Mouse (Mus musculus): ENCODE data around the gene Ttll11.

Ttll11 gene

DNA sequence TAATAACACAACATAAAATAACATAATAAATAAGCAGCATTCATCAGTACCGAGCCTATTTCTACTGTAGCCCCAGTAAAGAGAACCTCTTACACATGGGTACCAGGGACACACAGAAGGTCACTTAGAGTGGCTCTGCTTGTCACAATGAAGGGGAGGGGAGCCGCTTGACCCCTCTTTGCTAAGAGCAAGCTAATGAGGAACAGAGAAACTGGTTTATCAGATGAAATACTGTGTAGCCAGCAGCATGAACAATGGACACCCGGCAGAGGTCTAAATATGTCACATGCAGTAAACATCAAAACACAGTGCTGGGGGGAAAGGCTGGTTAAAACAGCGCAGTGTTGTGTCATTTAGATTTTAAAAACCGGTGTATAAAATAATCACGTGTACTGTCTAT, 121.4 kb downstream of the Ttll11 start:
- in situ Hi-C loops (cut with MboI, MseI), result no loop called here

DNA sequence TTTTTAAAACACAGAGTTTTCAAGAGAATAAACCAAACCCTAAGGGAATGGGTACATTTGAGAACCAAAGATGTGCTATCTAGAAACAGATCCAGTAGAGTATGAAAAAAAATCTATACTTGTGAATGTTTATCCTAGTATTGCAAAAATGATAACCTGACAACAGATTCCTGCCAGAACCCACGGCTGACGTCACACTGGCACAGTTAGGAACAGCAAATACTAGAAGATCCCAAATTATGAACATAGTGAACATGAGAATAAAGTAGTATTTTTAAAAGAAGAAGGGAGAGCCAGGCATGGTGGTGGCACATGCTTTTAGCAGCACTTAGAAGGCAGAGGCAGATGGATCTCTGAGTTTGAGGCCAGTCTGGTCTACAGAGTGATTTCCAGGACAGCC, 122.8 kb downstream of the Ttll11 start:
- in situ Hi-C loops (cut with MboI, MseI), result no loop called here

DNA sequence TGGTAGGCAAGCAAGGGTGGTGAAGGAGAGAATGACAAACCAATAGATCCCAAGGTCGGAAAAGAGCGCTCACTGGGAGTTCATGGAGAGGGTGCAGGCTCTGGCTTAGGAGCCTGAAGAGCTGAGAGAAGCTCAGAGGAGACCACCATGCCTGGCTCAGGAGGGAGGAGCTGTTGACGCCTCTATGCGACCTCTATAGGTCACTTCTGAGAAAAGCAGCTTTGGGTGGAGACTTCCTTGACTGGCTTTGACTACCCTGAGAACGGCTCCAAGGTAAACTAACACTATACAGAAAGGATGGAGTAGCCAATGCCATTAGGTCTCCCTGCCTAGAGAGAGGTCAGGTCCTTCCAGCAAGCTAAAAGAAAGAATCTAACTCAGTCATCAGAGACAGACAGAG, 124.8 kb downstream of the Ttll11 start:
- in situ Hi-C loops (cut with MboI, MseI), result no loop called here

DNA sequence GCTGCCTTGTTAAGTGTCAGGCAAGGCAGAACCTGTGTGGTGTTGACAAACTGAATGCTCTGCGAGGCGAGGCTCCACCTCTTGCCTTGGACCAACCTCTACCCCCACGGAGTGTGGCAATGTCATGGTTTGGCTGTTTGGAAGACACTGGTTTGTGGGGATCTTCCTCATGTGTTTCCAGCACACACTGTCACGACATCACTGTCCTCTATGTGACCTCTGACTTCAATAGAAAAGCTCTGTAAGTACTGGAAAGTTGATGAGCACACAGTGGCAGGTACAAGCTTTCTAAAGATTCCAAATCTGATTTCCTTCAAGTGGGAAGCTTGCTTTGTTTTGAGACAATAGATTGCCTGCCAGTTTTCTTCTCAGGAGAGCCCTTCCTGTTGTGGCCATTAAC, 126.7 kb downstream of the Ttll11 start:
- in situ Hi-C loops (cut with MboI, MseI), result no loop called here

DNA sequence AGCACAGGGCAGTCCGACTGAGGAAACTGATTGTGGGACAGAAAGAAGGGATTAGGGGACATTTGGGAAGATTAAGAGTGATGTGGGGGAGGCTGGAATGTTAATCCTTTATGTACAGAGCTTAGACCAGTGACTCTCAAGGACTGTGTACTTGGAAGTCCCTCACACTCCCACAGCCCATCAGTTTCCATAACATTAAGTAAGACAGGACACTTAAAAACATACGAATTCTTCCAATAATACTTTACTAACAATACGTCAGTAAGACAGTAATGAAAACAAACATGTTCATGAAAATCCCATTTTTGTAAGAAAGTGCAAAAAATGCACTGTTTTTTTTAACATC, 127.6 kb downstream of the Ttll11 start:
- in situ Hi-C loops (cut with MboI, MseI), result no loop called here

DNA sequence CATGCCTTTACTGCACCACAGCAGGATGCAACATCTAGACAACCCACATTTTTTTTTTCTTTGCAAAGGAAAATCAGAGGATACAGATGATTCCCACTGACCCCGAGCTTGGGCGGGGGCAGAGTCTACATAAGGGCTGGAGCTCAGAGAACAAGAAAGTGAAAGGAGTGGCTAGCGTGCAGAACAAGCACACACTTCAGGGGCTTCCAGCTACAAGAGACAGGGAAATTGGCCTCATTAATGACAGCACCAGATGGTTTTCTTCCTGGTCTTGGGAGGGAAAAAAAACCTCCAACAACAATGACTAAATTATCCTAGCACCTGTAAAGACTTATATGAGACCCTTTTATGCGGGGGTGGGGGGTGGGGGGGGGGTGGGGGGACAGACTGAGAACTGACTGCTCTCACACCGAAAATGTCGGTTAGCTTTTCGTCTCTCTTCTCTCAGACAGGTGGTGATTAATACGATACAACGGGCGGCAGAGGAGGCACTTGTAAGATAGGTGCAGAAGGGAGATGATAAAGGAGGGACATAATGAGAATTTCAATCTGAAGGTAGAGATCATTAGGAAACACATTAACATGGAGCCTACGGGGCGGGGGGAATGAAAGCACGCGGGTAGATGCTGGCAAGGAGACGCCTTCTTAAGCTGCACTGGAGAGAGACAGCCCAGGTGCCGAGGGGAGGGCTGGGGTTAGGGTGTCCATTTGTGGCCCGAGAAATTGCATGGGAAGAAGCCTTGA, 128.1 kb downstream of the Ttll11 start:
- in situ Hi-C loops (cut with MboI, MseI), result no loop called here

DNA sequence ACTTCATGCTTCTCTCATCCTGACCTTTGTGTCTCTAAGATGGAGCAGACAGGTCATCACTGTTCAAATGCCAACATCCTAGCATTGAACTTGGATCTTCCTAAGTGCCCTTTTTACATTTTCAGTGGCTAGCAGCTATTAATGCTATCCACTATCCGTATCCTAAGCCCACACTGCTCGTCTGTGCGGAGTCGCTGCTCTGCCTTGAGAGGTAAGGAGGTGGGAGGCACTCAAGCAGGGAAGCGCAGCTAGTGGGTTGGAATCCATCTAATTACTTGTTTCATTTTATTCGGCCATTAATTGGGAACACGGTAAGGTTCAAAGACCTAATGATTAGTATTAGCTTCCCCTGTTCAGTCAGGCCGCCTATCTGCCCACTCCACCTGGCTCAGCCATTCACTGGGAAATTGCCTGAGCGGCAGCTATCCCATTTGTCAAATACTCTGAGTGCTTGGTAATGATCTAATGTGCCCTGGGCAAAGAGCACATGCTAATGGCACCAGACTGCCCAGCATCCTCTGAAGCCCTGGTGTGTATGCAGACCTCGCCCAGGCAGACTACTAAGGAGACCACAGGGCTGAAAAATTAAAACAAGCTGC, 130.0 kb downstream of the Ttll11 start:
- in situ Hi-C loops (cut with MboI, MseI), result no loop called here

DNA sequence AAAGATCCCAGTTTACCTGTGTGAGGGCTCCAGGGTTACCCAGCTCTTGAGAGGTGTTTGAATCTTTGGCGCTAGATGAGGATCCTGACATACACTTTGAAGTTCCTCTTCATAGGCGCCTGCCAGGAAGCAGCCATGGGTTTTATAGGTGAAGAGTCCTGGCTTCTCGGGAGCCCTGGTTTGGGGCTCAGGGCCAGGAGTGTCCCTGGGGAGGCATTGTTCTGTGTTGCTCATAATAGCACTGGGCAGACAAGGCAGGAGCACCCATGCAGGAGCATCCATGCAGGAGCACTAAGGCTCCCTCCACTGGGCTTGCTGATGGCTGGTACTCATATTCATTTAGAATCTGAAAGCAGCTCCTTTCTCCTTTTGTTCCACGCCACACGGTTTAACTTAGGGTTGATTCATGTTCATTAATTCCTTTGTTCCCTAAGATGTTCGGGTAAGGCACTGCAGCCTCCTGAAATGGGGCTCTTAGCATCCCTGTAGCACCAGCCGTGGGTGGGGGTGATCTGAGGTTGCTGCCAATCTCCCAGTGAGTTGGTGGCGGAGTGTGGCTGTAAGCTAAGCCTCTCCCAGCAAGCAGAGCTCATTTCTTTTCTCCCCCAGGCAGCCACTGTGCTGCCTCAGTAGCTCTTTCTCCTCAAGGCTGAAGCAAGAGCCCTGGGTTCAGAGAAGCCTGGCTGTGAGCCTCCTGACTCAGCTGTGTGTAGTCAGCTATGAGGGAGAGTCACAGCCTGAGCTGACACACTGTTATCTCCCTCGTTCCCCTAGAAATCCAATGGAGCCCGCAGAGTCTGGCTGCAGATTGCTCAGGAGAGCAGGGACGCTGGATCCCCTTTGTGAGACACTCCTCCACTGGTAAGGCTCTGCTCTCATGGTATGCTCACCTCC, 133.9 kb downstream of the Ttll11 start:
- in situ Hi-C loops (cut with MboI, MseI), result no loop called here

DNA sequence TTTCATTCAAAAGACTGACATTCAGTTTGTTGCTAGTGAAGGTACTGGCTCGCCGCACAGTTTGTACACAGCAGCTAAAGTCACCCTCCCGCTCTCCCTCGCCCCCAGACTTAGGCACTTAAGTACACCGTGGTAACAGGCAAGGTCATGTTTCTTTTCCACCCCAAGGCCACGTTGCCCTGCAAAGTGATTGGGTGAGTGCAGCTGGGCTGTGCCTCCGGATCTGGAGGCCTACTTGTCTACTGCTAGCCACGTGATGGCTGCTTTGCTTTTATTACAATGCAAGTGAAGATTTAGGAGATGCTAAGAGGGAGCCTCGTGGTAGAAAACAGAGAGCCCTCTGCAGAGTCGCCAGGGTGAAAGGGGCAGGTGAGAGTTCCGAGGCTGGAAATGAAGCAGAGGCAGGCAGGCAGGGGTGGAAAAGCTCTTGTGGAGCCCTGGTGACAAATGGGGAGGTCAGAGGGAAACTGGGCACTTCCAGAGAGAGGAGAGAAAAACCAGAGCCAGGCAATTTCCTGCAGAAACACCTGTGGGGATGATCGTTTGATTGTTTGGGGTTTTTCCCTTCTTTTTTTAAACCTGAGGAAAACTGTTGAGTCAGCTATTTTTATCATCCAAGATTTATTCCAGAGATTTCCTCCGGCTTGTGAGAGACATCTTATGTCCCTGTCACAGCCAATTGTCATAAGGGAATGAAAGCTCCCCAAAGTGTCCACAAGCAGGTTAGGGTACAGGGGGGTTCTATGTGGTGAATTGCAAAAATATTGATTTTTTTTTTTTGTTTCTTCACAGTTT, 135.6 kb downstream of the Ttll11 start:
- in situ Hi-C loops (cut with MboI, MseI), result no loop called here

DNA sequence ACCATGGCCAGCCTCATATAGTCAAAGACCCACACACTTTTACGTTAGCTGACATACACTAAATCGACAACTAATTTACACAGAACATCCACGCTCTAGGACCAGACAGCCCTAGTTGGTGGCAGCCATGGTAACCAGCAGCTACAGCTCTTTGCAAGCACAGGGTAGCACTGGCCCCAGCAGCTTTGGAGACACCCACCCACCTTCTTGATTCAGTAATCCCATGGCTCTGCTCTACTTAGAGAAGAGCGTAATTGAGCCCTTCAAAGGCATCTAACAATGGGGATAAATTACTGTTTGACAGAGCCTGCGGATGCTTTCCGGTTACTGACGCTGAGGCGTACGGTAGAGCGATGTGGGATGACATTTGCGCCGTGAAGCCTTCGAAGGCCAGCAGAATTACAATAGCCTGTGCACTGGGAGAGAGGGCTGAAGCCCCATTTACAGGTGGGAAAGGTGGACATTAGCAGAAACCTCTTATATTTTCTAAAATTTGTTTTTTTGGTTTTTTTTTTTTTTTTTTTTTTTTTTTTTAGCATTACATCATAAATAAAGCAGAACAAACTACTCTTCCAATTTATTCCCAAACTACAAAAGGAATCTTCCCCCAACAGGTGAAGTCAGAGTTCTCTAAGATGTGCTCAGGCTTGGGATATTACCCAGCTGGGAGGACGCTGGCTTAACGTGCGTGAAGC, 136.8 kb downstream of the Ttll11 start:
- in situ Hi-C loops (cut with MboI, MseI), result no loop called here

DNA sequence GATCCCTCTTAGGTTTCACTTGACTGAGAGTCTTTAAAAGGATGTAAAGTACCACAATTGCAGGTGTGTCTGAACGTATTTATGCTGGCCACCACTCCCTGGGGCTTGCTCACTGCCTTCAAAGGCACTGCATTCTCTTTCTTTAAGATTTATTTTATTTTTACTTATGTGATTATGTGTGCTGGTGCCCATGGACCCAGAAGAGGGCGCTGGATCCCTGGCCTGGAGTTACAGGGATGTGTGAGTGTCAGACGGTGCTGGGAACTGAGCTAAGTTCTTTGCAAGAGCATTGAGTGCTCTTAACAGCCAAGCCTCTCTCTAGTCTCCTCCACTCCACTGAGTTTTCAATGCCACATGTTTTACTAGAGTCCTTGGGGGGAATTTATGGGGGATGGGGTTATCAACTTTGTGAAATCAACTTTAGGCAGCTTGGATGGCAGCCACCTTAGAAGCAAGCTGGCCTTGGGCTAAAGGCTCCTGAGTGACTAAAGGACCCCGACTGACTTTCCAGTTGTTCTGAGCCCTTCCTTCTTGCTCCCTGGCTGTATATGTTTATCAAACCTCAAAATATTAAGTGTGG, 137.8 kb downstream of the Ttll11 start:
- in situ Hi-C loops (cut with MboI, MseI), result no loop called here

DNA sequence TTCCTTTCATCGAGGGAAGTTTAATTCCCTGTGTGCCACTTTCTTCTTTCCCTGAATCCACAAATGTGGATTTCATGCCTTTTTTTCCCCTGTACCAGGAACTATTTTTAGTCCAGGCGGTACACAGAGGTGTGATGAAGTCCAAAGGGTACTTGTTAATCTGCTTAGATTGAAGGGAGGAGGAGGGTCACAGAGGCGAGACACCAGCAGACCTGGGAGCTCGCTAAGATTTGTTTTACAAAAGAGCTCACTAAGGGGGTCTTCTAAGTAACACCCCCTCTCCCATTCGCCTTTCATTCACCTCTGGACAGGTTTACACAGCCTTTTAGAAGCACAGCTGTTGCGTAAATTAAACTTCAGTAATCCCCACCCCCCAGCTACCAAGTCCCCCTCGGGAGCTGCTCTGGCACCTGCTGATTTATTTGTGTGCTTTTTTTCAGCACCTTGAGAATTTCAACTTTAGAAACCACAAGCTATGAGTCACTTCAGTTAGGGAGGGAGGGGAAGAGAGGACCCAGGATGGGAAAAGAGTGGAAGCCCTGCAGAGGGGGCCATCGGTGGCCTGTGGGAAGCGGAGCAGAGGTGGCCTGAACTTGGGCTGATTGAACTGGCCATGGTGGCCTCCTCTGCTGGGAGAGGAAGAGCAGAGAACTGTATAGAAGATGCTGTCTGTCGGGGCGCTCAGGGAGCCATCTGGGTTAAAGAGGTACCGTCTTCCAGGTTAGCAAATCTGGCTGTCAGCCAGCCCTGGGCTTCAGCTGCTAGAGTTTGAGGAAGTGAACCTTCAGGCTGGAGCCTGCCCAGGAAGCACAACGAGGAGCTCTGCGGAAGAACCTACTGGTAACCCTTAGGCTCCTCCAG, 138.5 kb downstream of the Ttll11 start:
- in situ Hi-C loops (cut with MboI, MseI), result no loop called here

DNA sequence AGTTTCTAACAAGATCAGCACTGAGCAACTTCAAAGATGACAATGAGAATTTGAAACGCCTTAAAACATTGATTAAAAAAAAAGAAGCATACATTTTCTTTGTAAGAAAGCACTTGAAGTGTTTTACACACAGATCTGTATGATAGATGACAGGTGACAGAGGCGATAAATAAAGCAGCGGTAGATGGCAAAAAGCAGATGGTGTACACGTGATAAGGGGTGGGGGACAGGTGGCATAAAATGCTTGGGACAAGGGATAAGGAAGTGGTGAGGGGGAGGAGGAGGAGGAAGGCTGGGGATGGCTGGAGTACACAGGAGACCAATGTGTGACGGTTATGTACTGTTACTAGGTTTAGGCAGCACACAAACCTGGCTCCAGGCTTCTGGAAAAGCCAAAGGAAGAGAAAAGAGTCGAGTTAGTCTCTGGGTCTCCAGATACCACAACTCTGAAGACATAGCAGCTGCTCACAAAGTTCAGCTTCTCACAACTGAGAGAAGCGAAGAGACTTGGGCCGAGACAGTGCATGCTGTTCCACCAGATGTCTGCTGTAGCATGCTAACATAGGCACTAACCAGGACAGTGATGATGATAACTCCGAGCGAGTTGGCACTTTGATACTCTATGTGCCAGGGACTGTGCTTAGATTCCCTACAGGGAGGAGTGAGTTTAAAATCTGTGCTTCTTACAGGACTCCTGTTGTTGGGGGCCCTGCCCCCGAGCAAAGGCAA, 140.8 kb downstream of the Ttll11 start:
- in situ Hi-C loops (cut with MboI, MseI), result no loop called here

DNA sequence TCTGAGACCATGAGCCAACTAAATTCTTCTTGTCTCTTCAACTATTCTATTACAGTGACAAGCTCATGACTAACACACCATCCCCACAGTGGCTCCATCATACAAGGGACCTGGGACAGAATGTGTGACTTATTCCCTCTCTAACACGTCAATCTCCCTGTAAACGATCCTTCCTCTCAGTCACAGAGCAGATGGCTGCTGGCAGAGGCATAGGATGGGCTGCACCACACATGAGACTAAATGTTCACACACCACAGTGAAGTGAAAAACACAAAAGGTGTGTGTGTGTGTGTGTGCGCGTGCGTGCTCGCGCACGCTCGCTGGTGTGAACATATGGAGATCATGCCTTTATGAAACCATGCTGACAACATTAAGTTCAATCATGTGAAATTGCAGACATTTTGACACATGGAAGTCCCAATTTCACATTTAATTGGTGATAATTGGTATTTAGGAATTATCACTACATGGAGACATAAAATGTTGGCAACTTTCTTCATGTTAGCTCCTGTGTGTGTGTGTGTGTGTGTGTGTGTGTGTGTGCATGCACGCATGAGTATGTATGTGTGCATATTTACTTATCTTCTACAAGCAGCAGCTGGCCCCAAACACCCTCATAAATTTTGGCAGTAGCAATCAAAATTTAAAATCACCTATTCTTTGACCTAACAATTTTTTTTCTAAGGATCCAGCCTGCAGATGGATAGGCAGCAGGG, 145.4 kb downstream of the Ttll11 start:
- in situ Hi-C loops (cut with MboI, MseI), result no loop called here

DNA sequence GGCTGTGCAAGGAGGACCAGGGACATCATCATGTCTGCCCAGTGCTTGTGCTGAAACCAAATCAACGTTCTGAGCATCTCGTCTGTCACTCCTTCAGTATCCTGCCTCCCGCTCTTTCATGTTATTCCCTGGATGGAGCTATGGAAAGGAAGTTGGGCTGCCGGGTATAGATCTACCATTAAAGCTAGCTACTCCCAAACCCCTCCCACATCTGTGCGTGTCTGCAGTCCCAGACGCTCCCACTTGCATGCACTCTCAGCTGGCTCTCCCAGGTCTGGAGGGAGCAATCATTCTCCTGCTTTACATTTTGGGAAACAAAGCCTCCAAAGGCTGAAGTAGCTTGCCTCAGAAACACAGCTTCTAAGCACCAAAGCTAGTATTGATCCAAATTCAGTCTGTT, 146.2 kb downstream of the Ttll11 start:
- in situ Hi-C loops (cut with MboI, MseI), result no loop called here

DNA sequence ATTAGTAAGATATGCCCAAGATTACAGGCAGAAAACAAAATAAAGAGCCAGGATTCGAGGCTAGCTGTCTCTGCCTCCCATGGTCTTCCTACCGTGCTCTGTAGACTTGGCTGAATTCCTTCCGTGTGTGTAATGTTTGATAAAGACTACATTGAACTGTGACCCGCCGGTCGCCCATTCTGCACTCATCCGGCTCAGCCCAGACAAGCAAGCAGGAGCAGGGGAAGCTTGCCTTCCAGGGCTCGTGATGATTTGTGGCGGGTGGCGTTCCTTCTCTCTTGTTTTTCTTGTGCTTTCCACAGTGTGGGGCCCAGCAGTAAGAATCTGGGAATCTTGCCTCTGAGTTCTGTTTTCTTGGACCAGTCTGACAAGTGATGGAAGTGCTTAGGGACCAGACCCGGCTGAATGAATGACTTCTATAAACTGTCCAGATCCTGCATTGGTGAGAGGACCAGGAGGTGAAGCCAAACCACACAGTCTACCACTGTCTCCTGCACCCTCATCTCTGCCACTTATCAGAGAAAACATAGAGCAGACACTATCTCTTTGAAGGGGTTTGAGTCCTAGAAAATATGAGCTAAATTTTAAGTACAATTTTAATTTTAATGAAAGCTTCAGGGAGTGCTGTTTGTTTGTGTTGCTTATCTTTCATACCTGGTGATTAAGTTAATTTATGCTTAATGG, 146.8 kb downstream of the Ttll11 start:
- in situ Hi-C loops (cut with MboI, MseI), result no loop called here

DNA sequence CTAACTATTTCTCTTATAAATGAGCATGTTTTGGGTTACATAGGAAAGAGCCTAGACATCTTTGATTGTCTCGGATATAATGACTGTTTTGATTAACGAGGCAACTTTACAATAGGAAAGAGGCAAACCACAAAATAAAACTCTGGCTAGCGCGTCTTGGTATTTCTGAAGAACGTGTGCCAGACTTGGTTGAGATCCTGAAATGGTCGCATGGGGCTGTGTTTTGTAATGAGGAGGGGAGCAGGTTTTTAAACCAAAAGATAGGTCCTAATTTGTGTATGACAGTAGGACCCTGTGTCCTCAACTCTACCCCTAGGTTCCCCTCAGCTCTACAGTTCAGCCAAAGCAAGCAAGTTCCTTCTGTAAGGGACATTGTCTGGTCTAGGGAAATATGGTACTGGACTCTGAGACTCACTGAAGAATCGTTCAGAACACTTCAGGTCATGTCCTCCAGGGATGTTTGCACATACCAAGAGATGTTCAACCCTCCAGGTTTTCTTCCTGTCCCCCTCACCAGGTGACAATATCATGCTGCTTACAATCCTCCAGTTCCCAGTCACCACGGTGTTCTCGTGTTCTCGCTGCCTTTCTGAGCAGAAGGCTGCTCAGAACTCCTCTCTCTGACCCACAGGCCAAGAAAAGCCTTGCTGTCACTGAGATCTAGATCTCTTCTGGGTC, 147.7 kb downstream of the Ttll11 start:
- in situ Hi-C loops (cut with MboI, MseI), result no loop called here
